Mouse (Mus musculus): ENCODE measurements around the gene Capn10.

GRCm38 (mm10) chr1:92937797-92938196 lies 3.6 kb downstream of the Capn10 start:
- TF ChIP-seq CTCF (IDR thresholded peaks at IDR 0.05; ENCODE audit: low read depth, low read length) (no peak), POLR2A (IDR thresholded peaks at IDR 0.05; ENCODE audit: insufficient read depth, low read length) (no peak), EP300 (IDR thresholded peaks at IDR 0.05; ENCODE audit: insufficient read depth, low read depth, low read length) (no peak)

Data from ES-Bruce4 (cell line).